Mouse (Mus musculus) bone marrow macrophage, adult 2 months (primary cell): ENCODE results near the gene Apol6.

Experiments used
- CTCF ChIP-seq: IDR thresholded peaks from 2 replicates; pipeline ENCODE4 v1.5.1; 2012; ENCODE audit warnings: low read depth, mild to moderate bottlenecking, low read length, moderate library complexity
- POLR2A ChIP-seq: IDR thresholded peaks from 2 replicates; pipeline ENCODE4 v1.6.1; 2012; ENCODE audit warnings: mild to moderate bottlenecking, low read depth, low read length, borderline replicate concordance

DNA sequence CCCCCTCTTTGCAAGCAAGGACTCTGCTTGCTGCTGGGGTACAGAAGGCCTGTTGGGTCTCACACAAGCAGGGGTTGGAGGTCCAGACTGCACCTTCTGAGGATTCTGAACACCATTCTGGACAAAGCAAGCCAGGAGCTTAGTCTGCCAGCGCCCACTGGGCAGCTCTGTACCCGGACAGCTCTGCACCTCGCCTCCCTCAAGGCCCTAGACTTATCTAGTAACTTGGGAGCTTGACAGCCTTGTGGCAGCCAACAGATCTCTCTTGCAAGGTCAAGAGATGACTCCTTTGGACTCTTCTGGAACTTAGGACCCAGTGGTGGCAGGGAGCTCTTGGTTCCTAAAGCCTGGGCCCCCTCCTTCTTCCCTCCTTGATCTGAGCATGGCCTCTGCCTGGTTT is 17.4 kb upstream of the Apol6 start:
- TF ChIP-seq POLR2A (no peak), CTCF (no peak)
